Mouse (Mus musculus) right cerebral cortex, adult 2 months (tissue): ENCODE results near the gene Mark4.
A peak's percentile ranks its signal among the peaks of the same experiment; 100 is the strongest.

ENCODE experiments used
- DNase-seq, 2 experiments: peaks; one replicate each; pipeline ENCODE4 v3.0.0; 2021 to 2022; ENCODE audit warnings: low spot score in 2 of 2

Mark4 gene

GRCm38 (mm10) chr7:19437048-19437447, 21.6 kb downstream of the Mark4 start:
- no peak for DNase-seq

GRCm38 (mm10) chr7:19436276-19436675, 22.3 kb downstream of the Mark4 start:
- DNase-seq: no peak

GRCm38 (mm10) chr7:19432475-19432874, 26.1 kb downstream of the Mark4 start:
- DNase-seq: no peak

GRCm38 (mm10) chr7:19430402-19430801, 28.2 kb downstream of the Mark4 start:
- no peak for DNase-seq

- no peak for DNase-seq
These were observed 28.9 kb downstream of the Mark4 start for GRCm38 (mm10) chr7:19429726-19430125.

- DNase-seq: no peak
These were observed 30.5 kb downstream of the Mark4 start for GRCm38 (mm10) chr7:19427999-19428650.

GRCm38 (mm10) chr7:19426888-19427287, 31.7 kb downstream of the Mark4 start:
- DNase-seq: no peak

GRCm38 (mm10) chr7:19426349-19426748, 32.3 kb downstream of the Mark4 start:
- peak; percentile 40 to 63 for DNase-seq

GRCm38 (mm10) chr7:19424051-19424450, 34.6 kb downstream of the Mark4 start:
- no peak for DNase-seq

GRCm38 (mm10) chr7:19423083-19423482, 35.5 kb downstream of the Mark4 start:
- DNase-seq: no peak

GRCm38 (mm10) chr7:19420821-19421636, 37.6 kb downstream of the Mark4 start:
- peak; percentile 88 to 89 for DNase-seq

- no peak for DNase-seq
These were observed 38.5 kb downstream of the Mark4 start for GRCm38 (mm10) chr7:19420121-19420520.

- no peak for DNase-seq
These were observed 42.0 kb downstream of the Mark4 start for GRCm38 (mm10) chr7:19416590-19416989.

GRCm38 (mm10) chr7:19413525-19413924, 45.1 kb downstream of the Mark4 start:
- no peak for DNase-seq

- no peak for DNase-seq
These were observed 46.8 kb downstream of the Mark4 start for GRCm38 (mm10) chr7:19411783-19412182.

GRCm38 (mm10) chr7:19410766-19411344, 47.8 kb downstream of the Mark4 start:
- DNase-seq: no peak

- no peak for DNase-seq
These were observed 48.9 kb downstream of the Mark4 start for GRCm38 (mm10) chr7:19409753-19410152.

- DNase-seq: peak; percentile 86
These were observed 53.2 kb downstream of the Mark4 start for GRCm38 (mm10) chr7:19405417-19405816.

- no peak for DNase-seq
These were observed 54.1 kb downstream of the Mark4 start, which contains the start of gene Ckm for GRCm38 (mm10) chr7:19404476-19404875. Gene Ckm, plus strand, starts transcription at chr7:19404776.

GRCm38 (mm10) chr7:19403731-19404296, 54.8 kb downstream of the Mark4 start, which contains the start of gene Klc3:
Gene Klc3, minus strand, starts transcription at chr7:19404104.
- peak in 1 of 2 experiments; percentile 28 for DNase-seq

GRCm38 (mm10) chr7:19402535-19403112, 56.0 kb downstream of the Mark4 start:
- no peak for DNase-seq

GRCm38 (mm10) chr7:19400946-19401345, 57.7 kb downstream of the Mark4 start:
- DNase-seq: no peak
